Mouse (Mus musculus) kidney, adult 2 months (tissue): ENCODE measurements at regions not wholly inside any gene's neighbourhood (a gene's known extent, or its start where the extent isn't known, plus 50 kb on each side); places are given as distances from the start of the nearest gene placed in this dataset.

Source experiments
- CTCF ChIP-seq: fragments of 200-500 bp; conservative IDR thresholded peaks from 2 replicates; pipeline ENCODE4 v1.5.1; 2011; ENCODE audit warnings: low read depth, mild to moderate bottlenecking, control low read depth, low read length, moderate library complexity, mixed read lengths; ENCODE audit not compliant: insufficient read depth, insufficient read length
- POLR2A ChIP-seq: fragments of 200-500 bp; IDR thresholded peaks from one replicate; pipeline ENCODE4 v1.6.1; 2011; ENCODE audit warnings: low read depth, low read length, control low read depth

GRCm38 (mm10) chr3:139828581-139828980 is 623.1 kb downstream of the Stpg2 start:
- TF ChIP-seq POLR2A (no peak), CTCF (no peak)
